Mouse (Mus musculus) cerebellum, adult 2 months (tissue): ENCODE results near the gene Tmem79.
"Not testable (repeated sequence)": the region's sequence is repeated elsewhere in the genome, so short reads cannot be mapped to it uniquely, and the experiment has no call there.

Source experiments
- CTCF ChIP-seq: fragments of 200-500 bp; IDR thresholded peaks from 2 replicates; pipeline ENCODE4 v1.5.1; 2011; ENCODE audit warnings: low read depth, mild to moderate bottlenecking, control low read depth, low read length, moderate library complexity, borderline replicate concordance; ENCODE audit not compliant: insufficient read depth
- POLR2A ChIP-seq: fragments of 200-500 bp; IDR thresholded peaks from 2 replicates; pipeline ENCODE4 v1.6.1; 2011; ENCODE audit warnings: low read length, control low read depth, borderline replicate concordance; ENCODE audit not compliant: insufficient read depth

DNA sequence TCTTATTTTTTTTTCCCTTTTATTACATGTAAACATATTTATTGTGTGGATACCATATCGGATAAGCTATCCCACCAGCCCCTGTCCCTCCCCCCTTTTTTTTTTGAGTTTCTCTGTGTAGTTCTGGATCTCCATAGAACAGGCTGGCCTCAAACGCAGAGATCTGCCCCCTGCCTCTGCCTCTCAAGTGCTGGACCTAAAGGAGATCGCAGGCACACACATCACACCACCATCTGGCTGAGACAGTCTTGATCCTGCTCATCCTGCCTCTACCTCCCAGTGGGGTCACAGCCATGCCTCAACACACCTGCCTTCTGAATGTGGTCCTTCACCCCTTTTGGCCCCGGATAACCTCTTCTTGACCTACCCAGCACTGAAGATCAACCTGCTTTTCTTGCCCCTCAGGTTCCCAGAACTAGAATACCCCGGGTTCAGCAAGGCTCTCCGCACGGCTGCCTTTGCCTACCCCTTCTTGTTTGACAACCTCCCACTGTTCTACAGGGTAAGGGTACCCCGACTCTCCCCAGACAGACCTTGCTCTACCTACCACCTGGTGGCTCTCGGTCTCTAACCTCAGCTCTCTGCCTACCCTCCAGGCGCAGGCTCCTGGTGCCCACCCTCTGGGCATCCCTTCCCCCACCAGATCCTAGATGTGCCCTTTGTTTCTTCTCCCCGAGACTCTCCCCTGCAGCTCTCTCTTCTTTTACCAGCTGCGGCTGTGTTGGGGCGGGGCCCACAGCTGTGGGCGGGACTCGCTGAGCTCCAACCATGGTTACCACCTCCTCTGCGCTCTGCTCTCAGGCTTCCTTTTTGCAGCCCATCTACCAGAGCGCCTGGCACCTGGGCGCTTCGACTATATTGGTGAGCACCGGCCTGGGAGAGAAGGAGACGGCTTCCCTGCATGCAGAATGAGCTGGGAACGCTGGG, 45.7 kb upstream of the Tmem79 start:
- not testable (repeated sequence) for TF ChIP-seq CTCF, POLR2A
